Mouse (Mus musculus): ENCODE data around the gene Rbsn.

Gene Rbsn

GRCm38 (mm10) chr6:92214773-92215449 lies at the start of gene Rbsn:
Gene Rbsn (minus strand): TSS chr6:92214925.
- DNase-seq (ENCODE audit: low read depth) = peak; percentile 96

- DNase-seq (ENCODE audit: low read depth) = no peak
Measured at GRCm38 (mm10) chr6:92261162-92261843, 46.6 kb upstream of the Rbsn start.

- DNase-seq (ENCODE audit: low read depth) = no peak
Measured at GRCm38 (mm10) chr6:92255346-92255745, 40.6 kb upstream of the Rbsn start.

- DNase-seq (ENCODE audit: low read depth) = no peak
Measured at GRCm38 (mm10) chr6:92253253-92253870, 38.6 kb upstream of the Rbsn start.

- no peak for DNase-seq (ENCODE audit: low read depth)
Measured at GRCm38 (mm10) chr6:92247215-92247919, 32.6 kb upstream of the Rbsn start.

GRCm38 (mm10) chr6:92246335-92246734 lies 31.6 kb upstream of the Rbsn start:
- no peak for DNase-seq (ENCODE audit: low read depth)

GRCm38 (mm10) chr6:92244591-92244990 lies 29.9 kb upstream of the Rbsn start, which contains the start of gene Trh:
Gene Trh (minus strand): TSS chr6:92244650.
- no peak for DNase-seq (ENCODE audit: low read depth)

- DNase-seq (ENCODE audit: low read depth) = peak; percentile 29
Measured at GRCm38 (mm10) chr6:92241178-92241906, 26.6 kb upstream of the Rbsn start.

- no peak for DNase-seq (ENCODE audit: low read depth)
Measured at GRCm38 (mm10) chr6:92235036-92235435, 20.3 kb upstream of the Rbsn start.

- no peak for DNase-seq (ENCODE audit: low read depth)
Measured at GRCm38 (mm10) chr6:92231762-92232161, 17.0 kb upstream of the Rbsn start.

GRCm38 (mm10) chr6:92231356-92231755 lies 16.6 kb upstream of the Rbsn start:
- DNase-seq (ENCODE audit: low read depth) = no peak

GRCm38 (mm10) chr6:92229586-92229985 lies 14.9 kb upstream of the Rbsn start:
- no peak for DNase-seq (ENCODE audit: low read depth)

GRCm38 (mm10) chr6:92229103-92229502 lies 14.4 kb upstream of the Rbsn start:
- DNase-seq (ENCODE audit: low read depth) = no peak

- no peak for DNase-seq (ENCODE audit: low read depth)
Measured at GRCm38 (mm10) chr6:92224981-92225380, 10.3 kb upstream of the Rbsn start.

GRCm38 (mm10) chr6:92222021-92222420 lies 7.3 kb upstream of the Rbsn start:
- DNase-seq (ENCODE audit: low read depth) = no peak

GRCm38 (mm10) chr6:92221604-92222003 lies 6.9 kb upstream of the Rbsn start:
- DNase-seq (ENCODE audit: low read depth) = no peak

- peak; percentile 39 for DNase-seq (ENCODE audit: low read depth)
Measured at GRCm38 (mm10) chr6:92219445-92219844, 4.7 kb upstream of the Rbsn start.

GRCm38 (mm10) chr6:92214055-92214772 lies 511 bp downstream of the Rbsn start:
- DNase-seq (ENCODE audit: low read depth) = no peak

- DNase-seq (ENCODE audit: low read depth) = no peak
Measured at GRCm38 (mm10) chr6:92199414-92199813, 15.3 kb downstream of the Rbsn start.

- no peak for DNase-seq (ENCODE audit: low read depth)
Measured at GRCm38 (mm10) chr6:92184178-92184577, 30.5 kb downstream of the Rbsn start.

GRCm38 (mm10) chr6:92183621-92184131 lies 31.0 kb downstream of the Rbsn start, which contains the start of gene Mrps25:
Gene Mrps25 (minus strand): TSS chr6:92184033.
- DNase-seq (ENCODE audit: low read depth) = peak; percentile 66
